Mouse (Mus musculus) stomach, embryonic 15.5 days (tissue): ENCODE results near the gene Zfp750. TPM values are rescaled to one million over a fixed set of nuclear protein-coding genes. Genes with fewer than 3 reads are reported as not detected.

Source experiments
- ATAC-seq: fragments of 200-750 bp; cut with Nextera tagmentation; 2 replicates; pipeline ENCODE4 v1.8.0; 2017; ENCODE audit warnings: low read depth, moderate number of reproducible peaks, moderate TSS enrichment; ENCODE audit not compliant: insufficient read depth, low FRiP score
- H3K27ac ChIP-seq: fragments of 300-500 bp; sonication (generic); 2 replicates; pipeline ENCODE4 v1.5.1; 2015; ENCODE audit warnings: mild to moderate bottlenecking, inconsistent platforms
- H3K27me3 ChIP-seq: fragments of 300-500 bp; sonication (generic); replicated peaks from 2 replicates; pipeline ENCODE4 v1.6.1; 2015; ENCODE audit warnings: inconsistent platforms
- H3K36me3 ChIP-seq: fragments of 300-500 bp; sonication (generic); 2 replicates; pipeline ENCODE4 v1.6.1; 2015; ENCODE audit warnings: inconsistent platforms
- H3K4me1 ChIP-seq: fragments of 300-500 bp; sonication (generic); 2 replicates; pipeline ENCODE4 v1.6.1; 2015; ENCODE audit warnings: inconsistent platforms
- H3K4me2 ChIP-seq: fragments of 300-500 bp; sonication (generic); 2 replicates; pipeline ENCODE4 v1.6.1; 2015; ENCODE audit warnings: mild to moderate bottlenecking, inconsistent platforms
- H3K4me3 ChIP-seq: fragments of 300-500 bp; sonication (generic); replicated peaks from 2 replicates; pipeline ENCODE4 v1.5.1; 2015; ENCODE audit warnings: inconsistent platforms
- H3K9ac ChIP-seq: fragments of 300-500 bp; sonication (generic); 2 replicates; pipeline ENCODE4 v1.6.1; 2015; ENCODE audit warnings: inconsistent platforms
- H3K9me3 ChIP-seq: fragments of 300-500 bp; sonication (generic); 2 replicates; pipeline ENCODE4 v1.6.1; 2016; ENCODE audit warnings: inconsistent platforms
- WGBS: fragments of 180-500 bp; shearing (Covaris S2); methylation state at CpG from one replicate; pipeline ENCODE4 v1.1.7; 2015; 5-methylcytosine and 5-hydroxymethylcytosine counted together
- polyA plus RNA-seq: library from polyadenylated mRNA; unstranded; fragments of >200 nt; fragmentation: Nextera tagmentation; extraction: Ambion mirVana; gene quantifications from 2 replicates; pipeline ENCODE4 v1.2.1, GENCODE M21; 2015

The Zfp750 gene
- polyA plus RNA-seq, 1 experiment from 2014 or later: 10.9 TPM

GRCm38 (mm10) chr11:121502000-121502860 lies 16.9 kb downstream of the Zfp750 start:
- Histone ChIP-seq H3K27me3 (no peaks in the 10 kb centered on the region), H3K9me3 (no peaks in the 10 kb centered on the region), H3K36me3 (peaks cover 3% of the 10 kb centered on the region; the same call in 1 of the 2 replicates), H3K4me3 (no peak overlapping the region), H3K4me1 (no peaks in the 10 kb centered on the region), H3K27ac (no peak overlapping the region), H3K9ac (no peak overlapping the region), H3K4me2 (no peak overlapping the region)
- WGBS: 68% methylated on average over 4 of the region's 4 CpGs
- no peak for ATAC-seq

GRCm38 (mm10) chr11:121501525-121501924 lies 17.6 kb downstream of the Zfp750 start:
- Histone ChIP-seq H3K9ac (no peak overlapping the region), H3K4me3 (no peak overlapping the region), H3K27me3 (no peaks in the 10 kb centered on the region), H3K4me2 (no peak overlapping the region), H3K27ac (no peak overlapping the region), H3K9me3 (no peaks in the 10 kb centered on the region), H3K36me3 (peaks cover 3% of the 10 kb centered on the region; the same call in 1 of the 2 replicates), H3K4me1 (no peaks in the 10 kb centered on the region)
- ATAC-seq: no peak
- 83% methylated on average over 4 of the region's 4 CpGs for WGBS

GRCm38 (mm10) chr11:121500595-121500994 lies 18.5 kb downstream of the Zfp750 start:
- Histone ChIP-seq H3K9me3 (no peaks in the 10 kb centered on the region), H3K27ac (no peak overlapping the region), H3K36me3 (peaks cover 3% of the 10 kb centered on the region; the same call in 1 of the 2 replicates)

GRCm38 (mm10) chr11:121490651-121491050 lies 28.5 kb downstream of the Zfp750 start:
- H3K4me2 ChIP-seq: no peak overlapping the region
- no peaks in the 10 kb centered on the region for H3K4me1 ChIP-seq
- H3K9me3 ChIP-seq: no peaks in the 10 kb centered on the region
- ATAC-seq: no peak
- H3K9ac ChIP-seq: no peak overlapping the region
- H3K36me3 ChIP-seq: peaks cover 3% of the 10 kb centered on the region; the same call in 1 of the 2 replicates
- no peak overlapping the region for H3K4me3 ChIP-seq
- H3K27ac ChIP-seq: no peak overlapping the region
- H3K27me3 ChIP-seq: no peaks in the 10 kb centered on the region

More at GRCm38 (mm10) chr11:121500595-121500994, 18.5 kb downstream of the Zfp750 start:
- no peak for ATAC-seq
- no peak overlapping the region for H3K4me3 ChIP-seq
- H3K4me1 ChIP-seq: no peaks in the 10 kb centered on the region
- no peak overlapping the region for H3K9ac ChIP-seq
- no peak overlapping the region for H3K4me2 ChIP-seq
- no peaks in the 10 kb centered on the region for H3K27me3 ChIP-seq

GRCm38 (mm10) chr11:121485882-121486281 lies 33.3 kb downstream of the Zfp750 start:
- H3K4me2 ChIP-seq: no peak overlapping the region
- H3K27me3 ChIP-seq: no peaks in the 10 kb centered on the region
- no peaks in the 10 kb centered on the region for H3K4me1 ChIP-seq
- ATAC-seq: no peak
- H3K36me3 ChIP-seq: no peaks in the 10 kb centered on the region
- H3K27ac ChIP-seq: peak overlapping the region; percentile 35; the same call in 1 of the 2 replicates
- no peaks in the 10 kb centered on the region for H3K9me3 ChIP-seq
- no peak overlapping the region for H3K9ac ChIP-seq
- no peak overlapping the region for H3K4me3 ChIP-seq
- WGBS: 69% methylated on average over 9 of the region's 9 CpGs

GRCm38 (mm10) chr11:121481129-121481528 lies 38.0 kb downstream of the Zfp750 start:
- Histone ChIP-seq H3K4me1 (no peaks in the 10 kb centered on the region), H3K27ac (no peak overlapping the region), H3K9me3 (no peaks in the 10 kb centered on the region), H3K27me3 (no peaks in the 10 kb centered on the region), H3K4me3 (no peak overlapping the region), H3K4me2 (no peak overlapping the region), H3K9ac (no peak overlapping the region), H3K36me3 (peaks cover 9% of the 10 kb centered on the region; the same call in 1 of the 2 replicates)
- no peak for ATAC-seq
- 72% methylated on average over 2 of the region's 2 CpGs for WGBS

GRCm38 (mm10) chr11:121479476-121480203 lies 39.5 kb downstream of the Zfp750 start:
- ATAC-seq: no peak

GRCm38 (mm10) chr11:121475699-121476415 lies 43.3 kb downstream of the Zfp750 start:
- Histone ChIP-seq H3K9me3 (no peaks in the 10 kb centered on the region), H3K4me2 (no peak overlapping the region), H3K4me3 (no peak overlapping the region), H3K9ac (no peak overlapping the region), H3K27me3 (no peaks in the 10 kb centered on the region), H3K27ac (no peak overlapping the region), H3K36me3 (peaks cover 11% of the 10 kb centered on the region; the same call in 1 of the 2 replicates), H3K4me1 (no peaks in the 10 kb centered on the region)
- WGBS: 32% methylated on average over 9 of the region's 9 CpGs
- ATAC-seq: no peak

More at GRCm38 (mm10) chr11:121479476-121480203, 39.5 kb downstream of the Zfp750 start:
- Histone ChIP-seq H3K9me3 (no peaks in the 10 kb centered on the region), H3K4me2 (no peak overlapping the region), H3K4me3 (no peak overlapping the region), H3K27me3 (no peaks in the 10 kb centered on the region), H3K27ac (peak overlapping the region; percentile 63), H3K4me1 (no peaks in the 10 kb centered on the region), H3K9ac (no peak overlapping the region), H3K36me3 (peaks cover 11% of the 10 kb centered on the region; the same call in 1 of the 2 replicates)
- 82% methylated on average over 15 of the region's 15 CpGs for WGBS

- Histone ChIP-seq H3K4me1 (no peaks in the 10 kb centered on the region), H3K9me3 (no peaks in the 10 kb centered on the region), H3K4me2 (no peak overlapping the region), H3K9ac (no peak overlapping the region), H3K27me3 (no peaks in the 10 kb centered on the region), H3K4me3 (no peak overlapping the region), H3K36me3 (peaks cover 11% of the 10 kb centered on the region; the same call in 1 of the 2 replicates), H3K27ac (no peak overlapping the region)
- 79% methylated on average over 3 of the region's 3 CpGs for WGBS
- ATAC-seq: no peak
These were observed 44.3 kb downstream of the Zfp750 start for GRCm38 (mm10) chr11:121474831-121475230.

GRCm38 (mm10) chr11:121467408-121467807 lies 51.7 kb downstream of the Zfp750 start:
- ATAC-seq: no peak
- WGBS: 93% methylated on average over 6 of the region's 6 CpGs
- Histone ChIP-seq H3K4me3 (no peak overlapping the region), H3K36me3 (peaks cover 3% of the 10 kb centered on the region; the same call in 1 of the 2 replicates), H3K27ac (no peak overlapping the region), H3K4me2 (no peak overlapping the region), H3K27me3 (no peaks in the 10 kb centered on the region), H3K9ac (no peak overlapping the region), H3K4me1 (no peaks in the 10 kb centered on the region), H3K9me3 (no peaks in the 10 kb centered on the region)
